Mouse (Mus musculus) brain, embryonic 14.5 days (tissue): ENCODE data around the gene Zdhhc5.
"Not testable (repeated sequence)": the region's sequence is repeated elsewhere in the genome, so short reads cannot be mapped to it uniquely, and the experiment has no call there.

Source experiments
- CTCF ChIP-seq: fragments of 200-500 bp; IDR thresholded peaks from 2 replicates; pipeline ENCODE4 v1.5.1; 2012; ENCODE audit warnings: inconsistent platforms, mild to moderate bottlenecking, moderate library complexity, borderline replicate concordance; ENCODE audit not compliant: insufficient read depth, insufficient read length; ENCODE audit errors: extremely low read depth
- POLR2A ChIP-seq: fragments of 200-500 bp; IDR thresholded peaks from 2 replicates; pipeline ENCODE4 v1.6.1; 2012; ENCODE audit warnings: mild to moderate bottlenecking, inconsistent platforms, borderline replicate concordance; ENCODE audit not compliant: poor library complexity, insufficient read depth, insufficient read length, severe bottlenecking; ENCODE audit errors: extremely low read depth

- TF ChIP-seq POLR2A, CTCF: not testable (repeated sequence)
These were observed 43.4 kb downstream of the Zdhhc5 start for GRCm38 (mm10) chr2:84671535-84671934.
